Mouse (Mus musculus): ENCODE data around the gene Clpx.
"Not testable (repeated sequence)": the region's sequence is repeated elsewhere in the genome, so short reads cannot be mapped to it uniquely, and the experiment has no call there.

The Clpx gene

DNA sequence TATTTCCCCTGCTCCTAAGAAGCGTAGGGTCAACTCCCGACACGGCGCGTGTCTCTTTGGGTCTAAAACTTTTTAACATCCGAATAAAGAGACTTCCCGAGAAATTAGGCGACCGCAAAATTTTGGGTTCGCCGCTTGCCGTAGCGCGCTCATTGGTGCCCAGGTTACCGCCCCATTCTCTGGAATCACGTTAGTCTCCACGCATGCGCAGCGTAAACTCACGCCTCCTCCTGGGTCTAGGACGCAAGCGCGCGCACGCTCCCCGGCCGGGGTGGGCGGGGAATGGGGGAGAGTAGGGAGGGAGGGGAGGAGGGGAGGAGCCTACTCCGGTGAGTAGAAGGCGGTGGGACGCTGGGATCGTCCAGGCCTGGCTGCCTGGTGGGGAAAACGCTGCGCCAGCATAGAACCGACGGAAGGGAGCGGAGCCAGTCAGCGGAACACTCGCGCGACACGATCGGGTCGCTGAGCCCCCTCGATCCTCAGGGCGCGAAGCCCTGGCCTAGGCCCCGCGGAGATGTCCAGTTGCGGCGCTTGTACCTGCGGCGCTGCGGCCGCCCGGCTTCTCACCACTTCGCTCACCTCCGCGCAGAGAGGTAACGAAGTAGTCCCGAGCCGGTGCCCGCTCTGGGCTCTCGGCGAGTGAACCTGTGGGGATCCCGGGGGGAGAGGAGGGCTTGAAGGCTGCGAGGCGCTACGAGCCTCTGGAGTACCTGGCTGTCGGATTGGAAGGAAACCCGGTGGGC, at the start of gene Clpx:
Clpx (plus strand) TSS at position 288 of the 743 bp plus-strand sequence.
- peak; percentile 100 for DNase-seq (ENCODE audit: low read depth, low spot score)

DNA sequence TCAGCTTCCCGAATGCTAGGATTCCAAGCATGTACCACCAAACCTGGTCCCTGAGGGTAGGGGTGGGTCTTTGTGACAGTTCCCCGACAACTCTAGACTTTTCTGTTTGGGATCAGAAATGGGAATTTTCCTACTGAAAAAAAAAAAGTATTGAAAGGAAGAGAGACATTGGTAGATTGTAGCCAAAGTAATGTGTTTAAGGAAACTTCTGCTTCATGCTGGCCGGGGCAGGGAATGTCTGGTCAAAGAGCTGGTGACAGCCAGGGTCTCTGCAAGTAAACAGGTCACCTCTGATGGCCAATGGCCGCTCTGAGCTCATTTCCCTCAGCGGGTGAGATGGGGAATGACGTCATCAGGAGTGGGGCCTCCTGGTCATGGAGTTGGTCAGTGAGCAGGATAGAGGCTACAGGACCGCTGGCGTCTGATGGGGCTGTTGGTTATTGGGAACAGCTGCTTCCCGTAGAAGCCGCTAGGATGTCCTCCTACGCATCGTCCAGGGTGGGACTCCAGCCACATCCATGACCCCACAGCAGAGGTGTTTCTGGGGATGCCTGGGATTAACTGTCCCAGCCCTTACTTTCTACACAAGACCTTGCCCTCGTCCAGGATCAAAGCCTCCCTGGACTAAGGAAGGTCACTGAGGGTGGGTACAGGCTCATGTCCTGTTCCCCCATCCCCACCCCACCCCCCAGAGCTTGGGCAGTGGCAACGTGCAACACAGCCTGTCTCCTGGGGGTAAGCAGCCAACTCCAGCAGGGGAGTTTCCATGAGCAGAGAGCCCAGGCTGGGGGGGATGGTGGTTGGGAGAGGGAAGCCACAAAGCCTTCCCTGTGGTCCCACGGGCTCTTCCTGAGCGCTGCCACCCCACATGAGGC, 46.3 kb upstream of the Clpx start:
- DNase-seq (ENCODE audit: low read depth, low spot score), result no peak

DNA sequence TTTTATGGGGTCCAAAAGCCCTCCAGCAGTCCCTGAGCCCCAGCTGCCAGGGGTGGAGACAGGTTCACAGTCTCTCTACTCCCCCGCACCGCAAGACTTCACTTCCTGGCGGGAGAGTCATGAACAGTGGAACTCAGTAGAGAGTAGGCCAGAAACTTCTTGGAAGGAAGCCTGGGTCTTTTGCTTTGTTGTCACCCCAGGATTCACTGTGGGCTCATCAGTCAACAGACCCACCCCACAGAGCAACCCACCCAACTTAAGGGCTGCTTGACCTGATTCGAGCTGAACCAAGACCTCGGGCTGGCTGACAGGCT, 45.7 kb upstream of the Clpx start:
- DNase-seq (ENCODE audit: low read depth, low spot score), result no peak

DNA sequence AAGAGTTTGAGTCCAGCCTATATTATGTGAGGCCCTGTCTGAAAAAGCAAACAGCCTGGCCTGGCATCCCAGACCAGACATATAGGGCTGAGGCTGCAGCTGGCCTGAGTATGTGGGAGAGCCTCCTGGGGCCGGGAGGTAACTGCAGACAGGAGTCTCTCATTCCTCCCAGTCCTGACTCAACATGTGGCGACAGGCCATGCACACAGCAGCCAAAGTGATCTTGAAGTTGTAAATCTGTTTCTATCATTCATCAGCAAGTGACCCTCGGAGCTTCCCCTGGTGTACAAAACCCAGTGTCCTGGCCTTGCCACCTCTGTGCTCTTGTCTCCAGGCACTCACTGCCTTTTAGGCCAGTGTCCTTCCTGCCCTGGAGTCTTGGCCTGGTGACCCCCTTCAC, 42.0 kb upstream of the Clpx start:
- no peak for DNase-seq (ENCODE audit: low read depth, low spot score)

DNA sequence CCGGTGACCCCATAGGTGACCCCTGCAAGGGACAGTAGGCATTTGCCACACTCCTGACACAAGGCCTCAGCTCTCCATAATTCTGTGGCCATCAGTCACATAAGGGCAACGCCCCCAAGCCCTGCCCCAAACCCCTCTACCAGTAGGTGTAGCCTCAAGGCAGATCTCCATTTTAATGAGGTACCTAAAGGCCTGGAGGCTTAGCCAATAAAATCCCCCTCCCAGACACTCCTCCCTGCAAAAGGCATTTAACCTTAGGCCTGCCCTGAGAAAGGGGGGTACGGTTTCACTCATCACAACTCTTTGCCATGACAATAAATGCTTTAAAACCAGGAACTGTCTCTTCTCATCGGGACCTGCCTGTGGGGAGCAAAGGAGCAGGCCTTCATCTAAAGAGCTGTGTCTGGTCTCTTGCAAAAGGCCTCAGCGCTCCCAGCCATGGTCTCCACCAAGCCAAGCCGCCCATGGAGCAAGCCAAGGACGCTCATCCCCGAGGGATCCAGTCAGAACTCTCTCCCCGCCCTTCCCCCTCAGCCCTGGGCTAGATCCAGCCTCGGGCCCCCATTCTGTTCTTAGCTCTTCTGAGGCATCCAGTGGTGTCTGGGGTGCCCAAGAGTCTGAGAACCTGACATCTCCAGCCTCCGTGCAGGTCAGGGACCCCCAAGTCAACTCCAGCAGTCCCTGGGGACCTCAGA, 38.0 kb upstream of the Clpx start:
- DNase-seq (ENCODE audit: low read depth, low spot score), result peak; percentile 67

DNA sequence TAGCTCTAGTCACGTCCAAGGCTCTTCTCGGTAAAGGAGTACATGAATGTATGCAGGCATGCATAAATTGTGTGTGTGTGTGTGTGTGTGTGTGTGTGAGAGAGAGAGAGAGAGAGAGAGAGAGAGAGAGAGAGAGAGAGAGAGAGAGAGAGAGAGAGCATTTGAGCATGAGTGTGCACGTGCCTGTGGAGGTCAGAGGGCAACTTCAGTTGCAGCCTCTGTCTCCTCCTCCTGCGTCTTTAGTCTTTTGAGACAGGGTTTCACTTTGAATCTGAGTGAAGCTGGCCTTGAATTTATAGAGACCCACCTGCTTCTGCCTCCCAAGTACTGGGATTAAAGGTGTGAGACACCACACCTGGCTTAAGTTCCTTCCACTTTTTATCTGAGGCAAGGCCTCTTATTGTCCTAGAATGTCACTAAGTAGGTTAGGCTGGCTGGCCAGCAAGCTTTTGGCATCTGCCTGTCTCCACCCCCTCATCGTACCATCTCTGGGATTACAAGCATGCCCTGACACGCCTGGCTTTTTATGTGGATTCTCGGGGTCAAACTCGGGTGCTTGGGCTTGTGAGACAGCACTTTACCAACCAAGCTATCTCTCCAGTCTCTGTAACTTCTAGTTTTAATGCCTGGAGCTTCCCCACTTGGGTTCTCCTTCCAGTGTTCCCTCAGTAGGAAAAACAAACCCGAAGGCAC, 36.7 kb upstream of the Clpx start:
- peak; percentile 24 for DNase-seq (ENCODE audit: low read depth, low spot score)

DNA sequence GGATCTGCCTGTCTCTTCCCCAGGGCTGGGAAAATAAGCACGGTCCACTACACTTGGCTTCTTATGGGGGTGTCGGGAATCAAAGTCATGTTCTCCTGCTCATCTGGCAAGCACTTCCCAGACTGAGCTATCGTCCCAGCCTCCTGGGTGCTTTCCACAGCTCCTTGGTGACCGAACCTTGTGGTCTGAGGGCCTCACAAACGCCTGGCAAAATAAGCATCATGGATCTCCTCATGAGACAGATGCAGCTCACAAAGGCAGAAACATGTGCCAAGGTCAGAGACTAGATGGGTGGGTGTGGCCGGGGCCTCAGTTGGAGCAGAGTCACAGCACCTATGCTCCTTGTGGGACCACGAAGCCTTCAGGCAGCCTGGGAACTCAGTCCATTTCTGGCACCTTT, 34.7 kb upstream of the Clpx start:
- DNase-seq (ENCODE audit: low read depth, low spot score), result no peak

DNA sequence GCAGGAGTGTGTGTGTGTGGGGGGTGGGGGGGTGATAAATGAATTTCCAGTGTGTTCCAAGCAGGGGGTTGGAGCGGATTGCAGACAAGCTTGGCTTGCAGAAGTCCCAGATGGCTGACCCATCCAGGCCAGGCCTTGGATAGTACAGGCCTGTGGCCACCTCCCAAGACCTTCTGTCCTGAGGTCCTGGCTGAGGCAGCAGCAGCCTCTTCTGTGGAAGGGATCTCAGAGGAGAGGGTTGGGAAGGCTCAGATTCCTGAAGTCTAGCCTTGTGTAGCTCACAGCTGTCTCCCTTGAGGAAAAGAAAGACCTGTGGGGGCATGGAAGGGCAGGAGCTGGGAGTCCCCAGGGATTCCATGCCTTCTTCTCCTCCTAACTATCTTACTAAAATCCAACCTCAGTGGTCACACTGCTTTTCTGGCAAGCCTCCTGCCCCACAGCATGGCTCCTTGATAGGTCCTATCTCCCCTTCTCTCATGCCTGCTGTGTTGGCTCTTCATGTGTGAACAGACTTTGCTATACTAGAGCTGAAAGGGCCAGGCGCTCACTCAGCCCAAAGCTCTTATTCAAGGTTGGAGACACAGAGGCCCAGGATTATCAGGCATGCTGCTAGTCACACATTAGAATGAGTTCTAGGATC, 32.3 kb upstream of the Clpx start:
- DNase-seq (ENCODE audit: low read depth, low spot score), result no peak

DNA sequence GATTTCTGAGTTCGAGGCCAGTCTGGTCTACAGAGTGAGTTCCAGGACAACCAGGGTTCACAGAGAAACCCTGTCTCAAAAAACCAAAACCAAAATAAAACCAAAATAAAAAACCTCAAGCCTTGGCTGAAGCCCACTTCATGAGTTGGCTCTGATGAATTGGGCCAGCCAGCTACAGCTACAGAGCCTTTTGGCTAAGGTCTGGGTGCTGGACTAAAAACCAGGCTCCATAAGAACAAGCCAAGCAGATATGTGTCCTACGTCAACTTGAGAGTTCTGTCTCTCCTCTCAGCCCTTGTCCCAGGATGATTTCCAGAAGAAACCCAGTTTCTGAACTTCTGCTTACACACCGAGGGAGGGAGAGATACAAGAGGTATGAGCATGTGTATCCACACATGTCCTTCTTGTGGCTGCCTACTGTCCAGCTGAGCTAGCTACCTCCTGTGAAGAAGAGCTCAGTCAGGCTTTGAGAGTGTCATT, 31.4 kb upstream of the Clpx start:
- DNase-seq (ENCODE audit: low read depth, low spot score), result no peak

DNA sequence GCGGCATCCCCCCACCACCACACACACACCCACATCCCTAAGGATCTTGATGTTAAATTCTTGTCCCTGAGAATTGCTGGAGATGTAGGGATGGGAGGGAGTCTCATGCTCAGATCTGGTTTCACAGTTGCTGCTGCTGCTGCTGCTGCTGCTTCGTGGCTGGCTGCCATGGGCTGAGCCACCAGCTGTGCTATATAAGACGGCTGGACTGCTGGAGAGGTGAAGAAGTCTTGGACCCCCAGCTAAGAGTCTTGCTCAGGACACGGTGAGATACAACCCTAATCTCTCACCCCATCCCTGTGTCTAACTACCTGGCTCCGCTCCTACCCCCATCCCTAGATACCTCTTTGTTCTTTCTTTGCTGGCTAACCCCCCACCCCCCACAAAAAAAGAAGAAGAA, 29.1 kb upstream of the Clpx start, which contains the start of gene Cilp:
Cilp (plus strand) TSS at position 222 of the 400 bp plus-strand sequence.
- DNase-seq (ENCODE audit: low read depth, low spot score), result no peak

DNA sequence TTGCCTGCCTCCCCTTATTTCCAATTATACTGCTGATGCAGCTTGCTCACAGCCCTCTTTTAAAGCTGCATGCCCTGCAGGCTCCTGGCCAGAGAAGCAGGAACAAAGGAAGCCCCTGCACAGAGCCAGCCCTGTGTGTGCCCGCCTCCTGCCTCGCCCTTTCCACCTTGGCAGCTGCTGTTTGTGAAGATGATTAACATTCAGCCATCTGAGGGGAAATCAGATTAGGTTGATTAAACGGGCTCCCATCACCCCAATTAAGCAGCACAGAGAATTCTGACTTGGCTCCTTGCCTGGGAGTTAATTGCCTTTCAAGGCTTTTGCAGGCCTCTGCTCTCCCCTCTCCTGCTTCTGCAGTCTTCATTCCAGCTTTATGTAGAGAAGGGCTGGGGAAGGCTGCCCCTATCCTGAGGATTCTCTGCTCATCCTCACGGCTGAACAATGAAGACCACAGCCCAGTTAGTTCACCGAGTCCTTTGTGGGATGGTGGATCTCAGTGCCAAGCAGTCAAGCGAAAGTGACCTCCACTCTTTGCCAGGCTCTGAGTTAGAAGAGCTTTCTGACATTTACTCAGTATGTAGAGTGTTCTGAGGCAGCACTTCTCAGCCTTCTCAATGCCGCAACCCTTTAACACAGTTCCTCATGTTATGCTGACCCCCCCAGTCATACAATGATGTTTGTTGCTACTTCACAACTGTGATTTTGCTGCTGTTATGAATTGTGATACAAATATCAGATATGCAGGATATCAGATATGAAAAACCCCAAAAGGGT, 26.1 kb upstream of the Clpx start:
- DNase-seq (ENCODE audit: low read depth, low spot score), result no peak

DNA sequence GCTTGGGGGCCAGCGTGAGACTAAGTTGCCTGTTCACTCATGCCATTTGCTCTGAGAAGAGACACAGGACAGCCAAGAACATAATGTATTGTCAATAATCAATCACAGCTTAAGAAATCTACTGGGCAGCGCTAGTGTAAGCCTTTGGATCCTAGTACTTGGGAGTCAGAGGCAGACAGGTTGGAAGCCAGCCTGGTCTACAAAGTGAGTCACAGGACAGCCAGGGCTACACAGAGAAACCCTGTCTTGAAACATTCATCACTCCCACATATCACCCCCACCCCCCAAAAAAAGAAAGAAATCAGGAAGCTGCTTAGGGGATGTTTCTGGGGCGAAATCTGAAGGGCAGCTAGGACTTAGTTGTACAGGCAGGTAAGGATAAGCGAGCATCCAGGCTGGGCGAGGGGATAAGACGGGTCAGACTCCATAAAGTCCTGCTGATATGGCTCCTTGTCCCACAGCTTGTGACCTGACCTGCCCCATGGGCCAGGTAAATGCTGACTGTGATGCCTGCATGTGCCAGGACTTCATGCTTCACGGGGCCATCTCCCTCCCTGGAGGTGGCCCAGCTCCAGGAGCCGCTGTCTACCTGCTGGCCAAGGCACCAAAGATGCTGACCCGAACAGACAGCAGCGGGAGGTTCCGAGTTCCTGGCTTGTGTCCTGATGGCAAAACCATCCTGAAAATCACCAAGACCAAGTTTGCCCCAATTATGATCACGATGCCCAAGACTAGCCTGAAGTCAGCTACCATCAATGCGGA, 20.8 kb upstream of the Clpx start:
- no peak for DNase-seq (ENCODE audit: low read depth, low spot score)

DNA sequence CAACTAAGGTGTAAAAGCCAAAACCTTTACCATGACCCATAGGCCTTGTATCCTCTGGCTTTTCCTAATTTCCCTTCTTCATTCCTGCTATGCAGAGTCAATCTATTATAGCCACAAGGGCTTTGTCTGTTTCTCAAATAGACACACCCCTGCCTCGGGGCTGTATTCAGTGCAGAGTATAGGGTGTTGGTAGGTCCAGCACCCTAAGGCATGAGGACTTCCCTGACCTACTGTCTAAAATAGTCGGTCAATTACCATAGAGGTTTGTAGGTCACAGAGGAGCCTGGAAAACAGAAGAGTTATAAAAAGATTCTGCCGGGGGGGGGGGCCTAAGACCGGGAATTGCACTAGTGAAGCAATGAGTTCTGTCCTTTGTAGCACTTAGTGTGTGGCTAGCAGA, 20.2 kb upstream of the Clpx start:
- DNase-seq (ENCODE audit: low read depth, low spot score), result no peak

DNA sequence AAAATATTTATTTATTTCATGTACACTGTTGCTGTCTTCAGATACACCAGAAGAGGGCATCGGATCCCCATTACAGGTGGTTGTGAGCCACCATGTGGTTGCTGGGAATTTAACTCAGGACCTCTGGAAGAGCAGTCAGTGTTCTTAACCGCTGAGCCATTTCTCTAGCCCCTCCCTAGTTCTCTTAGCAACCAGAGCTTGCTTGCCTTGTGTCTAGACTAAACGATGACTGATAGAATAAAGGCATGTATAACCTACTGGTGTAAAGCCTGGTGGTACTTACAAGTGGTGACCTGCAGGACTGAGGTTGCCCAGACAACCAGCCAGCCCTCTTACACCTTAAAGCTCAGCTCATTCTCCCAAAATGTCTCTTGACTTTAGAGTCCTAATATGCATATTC, 19.2 kb upstream of the Clpx start:
- DNase-seq (ENCODE audit: low read depth, low spot score), result peak; percentile 53

DNA sequence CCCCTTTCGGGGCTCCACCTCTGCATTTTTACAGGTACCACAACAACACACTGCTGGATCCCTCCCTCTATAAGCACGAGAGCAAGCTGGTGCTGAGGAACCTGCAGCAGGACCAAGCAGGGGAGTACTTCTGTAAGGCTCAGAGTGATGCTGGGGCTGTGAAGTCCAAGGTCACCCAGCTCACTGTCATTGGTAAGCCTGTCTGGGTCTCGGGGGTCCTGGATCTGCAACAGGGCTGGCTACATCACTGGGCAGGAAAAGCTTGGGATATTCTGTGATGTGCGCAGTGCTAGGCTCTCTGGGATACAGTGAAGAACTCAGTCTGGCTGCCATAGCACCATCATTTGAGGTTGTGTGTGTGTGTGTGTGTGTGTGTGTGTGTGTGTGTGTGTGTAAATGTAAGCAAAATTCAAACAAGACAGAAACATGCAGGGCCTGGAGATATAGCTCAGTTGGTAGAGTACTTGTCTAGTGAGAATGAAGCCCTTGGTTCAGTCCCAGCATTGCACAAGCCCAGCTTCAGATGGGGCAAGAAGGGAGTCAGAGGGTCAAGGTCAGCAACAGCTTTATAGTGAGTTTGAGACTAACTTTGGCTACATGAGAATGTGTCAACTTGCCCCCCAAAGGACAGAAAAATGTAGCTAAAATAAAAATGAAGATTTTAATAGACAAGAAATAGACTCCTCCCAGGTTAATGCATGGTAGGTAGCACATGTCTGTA, 18.1 kb upstream of the Clpx start:
- DNase-seq (ENCODE audit: low read depth, low spot score), result no peak

DNA sequence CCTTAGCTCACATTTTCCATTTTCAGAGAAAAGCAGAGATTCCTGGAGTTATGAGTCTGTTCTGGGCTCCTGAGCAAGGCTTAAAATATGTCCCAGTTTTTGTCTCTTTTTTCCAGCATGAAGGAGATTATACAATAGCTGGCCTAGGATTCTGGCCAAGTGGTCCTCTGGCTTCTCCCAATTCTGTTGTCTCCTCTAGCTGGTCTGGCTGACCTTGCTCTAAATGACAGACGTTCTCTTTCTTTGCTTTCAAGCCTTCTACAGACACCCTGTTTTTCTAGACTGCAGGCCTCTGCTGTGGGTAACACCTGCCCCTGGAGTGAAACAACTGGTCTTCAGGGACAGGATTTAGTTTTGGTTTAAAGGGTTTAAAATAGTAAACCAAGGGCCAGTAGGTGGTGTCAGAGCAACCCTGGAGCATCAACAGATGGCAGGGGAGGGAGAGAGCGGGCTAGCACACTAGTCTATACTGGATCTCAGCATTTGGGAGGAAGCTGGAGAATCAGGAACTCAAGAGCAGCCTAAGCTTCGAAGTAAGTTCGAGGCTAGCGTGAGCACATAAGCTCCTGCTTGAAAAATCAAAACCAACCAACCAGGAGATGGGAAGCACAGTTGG, 12.4 kb upstream of the Clpx start:
- peak; percentile 36 for DNase-seq (ENCODE audit: low read depth, low spot score)

DNA sequence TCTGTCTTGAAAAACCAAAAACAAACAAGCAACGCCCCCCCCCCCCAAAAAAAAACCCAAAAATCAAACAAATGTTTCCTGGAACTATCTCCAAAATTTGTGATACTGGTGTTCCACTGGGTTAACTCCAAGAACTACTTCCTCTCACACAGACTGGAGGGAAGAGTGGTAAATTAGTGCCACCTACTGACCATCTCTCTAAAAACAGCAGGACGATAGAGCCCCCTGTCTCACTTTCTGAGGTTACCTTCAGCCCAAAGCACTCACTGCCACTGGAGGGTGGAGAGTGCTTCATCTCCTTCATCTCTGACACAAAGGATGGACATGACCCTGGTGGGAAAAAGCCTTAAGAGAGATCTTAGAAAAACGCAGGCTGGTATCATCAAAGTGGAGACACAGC, 10.8 kb upstream of the Clpx start:
- DNase-seq (ENCODE audit: low read depth, low spot score), result peak; percentile 74

DNA sequence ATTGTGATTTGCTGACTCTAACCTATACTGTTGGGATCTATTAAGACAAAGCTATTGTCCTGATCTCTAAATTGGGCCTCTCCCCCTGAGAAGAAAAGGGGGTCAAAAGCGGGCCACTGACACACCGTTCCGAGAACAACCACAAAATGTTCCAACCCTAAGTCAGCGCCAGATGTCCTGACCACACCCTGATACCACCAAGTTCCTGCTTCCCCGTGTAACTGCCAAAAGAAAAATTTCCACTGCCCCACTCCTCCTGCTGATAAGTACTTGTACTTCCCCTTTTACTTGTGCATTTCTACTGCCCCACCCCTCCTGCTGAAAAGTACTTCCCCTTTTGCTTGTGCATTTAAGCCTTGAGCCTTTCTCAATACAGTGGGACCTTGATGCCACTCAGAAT, 5.8 kb upstream of the Clpx start:
- DNase-seq (ENCODE audit: low read depth, low spot score), result not testable (repeated sequence)

DNA sequence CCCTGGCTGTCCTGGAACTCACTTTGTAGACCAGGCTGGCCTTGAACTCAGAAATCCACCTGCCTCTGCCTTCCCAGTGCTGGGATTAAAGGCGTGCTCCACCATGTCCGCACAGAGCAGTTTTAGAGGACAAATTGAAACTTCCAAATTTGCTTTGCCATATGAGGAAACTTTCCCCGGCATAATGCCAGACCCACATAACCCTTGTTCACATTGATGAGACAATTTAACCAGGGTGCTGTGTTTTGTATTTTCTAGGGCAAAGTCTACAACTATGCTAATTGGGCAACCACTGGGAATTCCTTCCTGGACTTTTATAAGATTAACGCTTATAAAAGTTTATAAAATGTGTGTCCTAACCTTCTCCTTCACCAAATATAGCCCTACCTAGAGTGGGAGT, 4.1 kb upstream of the Clpx start:
- DNase-seq (ENCODE audit: low read depth, low spot score), result no peak
